Mouse (Mus musculus): ENCODE data around the gene Hs3st6. TPM values are rescaled to one million over a fixed set of nuclear protein-coding genes. Genes with fewer than 3 reads are reported as not detected.

Hs3st6 gene
- polyA plus RNA-seq, 1 experiment from 2014 or later, result not detected

DNA sequence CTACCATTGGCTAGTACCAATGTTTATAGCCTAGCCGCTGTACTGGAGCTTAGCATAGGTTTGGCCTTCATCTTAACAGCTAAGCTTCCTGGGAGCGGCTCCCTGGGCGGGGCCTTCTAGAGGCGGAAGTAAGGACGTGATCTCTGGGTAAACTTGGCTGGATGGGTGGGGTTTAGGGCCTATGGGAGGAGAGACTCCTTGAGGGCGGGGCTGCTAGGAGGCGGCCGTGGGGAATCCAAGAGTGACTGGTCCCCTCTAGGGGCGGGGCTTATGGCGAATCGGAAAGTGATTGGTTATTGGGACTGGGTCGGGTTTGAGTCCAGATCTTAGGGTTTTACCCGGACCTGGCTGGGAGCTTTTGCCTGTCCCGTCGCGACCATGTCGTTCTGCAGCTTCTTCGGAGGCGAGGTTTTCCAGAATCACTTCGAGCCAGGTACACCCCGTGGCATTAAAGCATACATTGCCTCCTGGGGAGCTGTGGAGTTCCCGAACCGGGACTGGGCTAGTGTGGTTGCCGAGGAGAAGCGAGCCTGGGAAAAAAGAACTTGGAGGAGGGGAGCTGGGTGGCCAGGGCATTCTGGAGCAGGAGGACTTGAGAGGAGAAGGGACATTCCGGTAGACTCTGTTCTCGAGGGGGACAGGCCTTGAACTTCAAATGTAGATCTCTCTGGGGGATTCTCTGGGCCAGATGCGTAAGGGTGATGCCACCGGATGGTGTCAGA lies 16.3 kb upstream of the Hs3st6 start, which contains the start of gene Msrb1:
TSS of gene Msrb1 (plus strand) at position 313 of the 722 bp plus-strand sequence.
- no peaks in the 10 kb centered on the region for H3K27me3 ChIP-seq (ENCODE audit: control insufficient read depth, insufficient read depth, low read length)
- peak within 1 kb of the TSS; percentile 60; the same call in 1 of the 2 replicates for H3K27ac ChIP-seq (ENCODE audit: low read depth, low read length)
- H3K9ac ChIP-seq (replicated peaks; ENCODE audit: low read depth, low read length), result peak within 1 kb of the TSS; percentile 41; the same call in 1 of the 2 replicates
- no peaks in the 10 kb centered on the region for H3K36me3 ChIP-seq (ENCODE audit: control insufficient read depth, insufficient read depth, low read length)
- 2% methylated on average over 29 of the region's 29 CpGs for WGBS
- H3K4me2 ChIP-seq (ENCODE audit: low read depth, low read length), result peak within 1 kb of the TSS; percentile 47
- peak within 1 kb of the TSS; percentile 41 for H3K4me3 ChIP-seq (ENCODE audit: low read depth, low read length)
- ATAC-seq (ENCODE audit: low read depth), result peak; percentile 95
- peaks cover 5% of the 10 kb centered on the region; the same call in 1 of the 2 replicates for H3K4me1 ChIP-seq (ENCODE audit: control insufficient read depth, insufficient read depth, low read length)
- no peaks in the 10 kb centered on the region for H3K9me3 ChIP-seq (ENCODE audit: control insufficient read depth, low read length)

DNA sequence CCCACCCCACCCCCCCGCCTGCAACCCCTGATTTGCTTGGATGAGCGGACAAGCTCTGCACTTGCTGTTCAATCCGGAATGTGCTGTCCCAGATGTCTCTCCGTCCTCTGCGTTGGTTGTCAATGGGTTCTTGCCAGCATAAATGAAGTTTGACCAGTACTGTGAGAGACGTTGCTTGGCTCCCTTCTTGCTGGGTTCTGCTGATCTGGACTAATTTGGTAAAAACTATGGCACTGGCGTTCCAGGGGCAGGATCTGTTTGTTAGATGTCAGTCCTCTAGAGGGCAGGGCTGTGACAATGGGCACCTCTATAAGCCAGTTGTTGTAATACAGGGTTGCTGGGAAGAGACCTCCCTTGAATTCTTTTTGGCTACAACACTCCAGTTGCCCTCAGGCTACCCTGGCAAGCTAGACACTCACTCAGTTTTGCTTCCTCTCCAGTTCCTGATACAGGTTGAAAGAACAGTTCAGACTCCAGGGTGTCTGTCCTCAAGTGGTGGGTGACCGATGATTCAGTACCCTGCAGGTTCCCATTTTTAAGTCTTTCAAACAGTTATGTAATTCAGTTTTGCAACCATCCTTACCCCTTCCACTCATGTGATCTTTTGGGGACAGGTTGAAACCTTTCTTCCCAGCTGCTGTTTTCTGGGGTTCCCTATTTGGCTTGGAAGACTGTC lies 15.5 kb upstream of the Hs3st6 start:
- H3K27ac ChIP-seq (ENCODE audit: low read depth, low read length), result no peak overlapping the region
- H3K4me2 ChIP-seq (ENCODE audit: low read depth, low read length), result peak overlapping the region; percentile 47
- 25% methylated on average over 8 of the region's 8 CpGs for WGBS
- ATAC-seq (ENCODE audit: low read depth), result no peak
- no peaks in the 10 kb centered on the region for H3K36me3 ChIP-seq (ENCODE audit: control insufficient read depth, insufficient read depth, low read length)
- H3K9me3 ChIP-seq (ENCODE audit: control insufficient read depth, low read length), result no peaks in the 10 kb centered on the region
- peak overlapping the region; percentile 41 for H3K4me3 ChIP-seq (ENCODE audit: low read depth, low read length)
- no peak overlapping the region for H3K9ac ChIP-seq (replicated peaks; ENCODE audit: low read depth, low read length)
- H3K27me3 ChIP-seq (ENCODE audit: control insufficient read depth, insufficient read depth, low read length), result no peaks in the 10 kb centered on the region
- peaks cover 5% of the 10 kb centered on the region; the same call in 1 of the 2 replicates for H3K4me1 ChIP-seq (ENCODE audit: control insufficient read depth, insufficient read depth, low read length)

DNA sequence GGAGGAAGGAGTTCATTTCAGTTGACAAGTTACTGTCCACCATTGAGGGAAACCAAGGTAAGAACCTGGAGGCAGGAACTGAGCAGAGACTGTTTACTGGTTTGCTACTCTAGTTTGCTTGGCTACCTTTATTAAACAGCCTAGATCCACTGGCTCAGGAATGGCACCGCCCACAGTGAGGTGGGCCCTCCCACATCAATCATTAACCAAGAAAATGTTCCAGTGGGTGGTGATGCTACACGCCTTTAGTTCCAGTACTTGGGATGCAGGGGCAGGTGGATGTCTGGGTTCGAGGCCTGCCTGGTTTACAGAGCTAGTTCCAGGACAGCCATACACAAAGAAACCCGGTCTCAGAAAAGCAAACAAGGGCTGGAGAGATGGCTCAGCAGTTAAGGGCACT lies 14.6 kb upstream of the Hs3st6 start:
- ATAC-seq (ENCODE audit: low read depth), result no peak
- no peaks in the 10 kb centered on the region for H3K9me3 ChIP-seq (ENCODE audit: control insufficient read depth, low read length)
- no peaks in the 10 kb centered on the region for H3K36me3 ChIP-seq (ENCODE audit: control insufficient read depth, insufficient read depth, low read length)
- WGBS, result 85% methylated on average over 4 of the region's 4 CpGs
- H3K4me2 ChIP-seq (ENCODE audit: low read depth, low read length), result no peak overlapping the region
- no peak overlapping the region for H3K4me3 ChIP-seq (ENCODE audit: low read depth, low read length)
- no peak overlapping the region for H3K27ac ChIP-seq (ENCODE audit: low read depth, low read length)
- peaks cover 5% of the 10 kb centered on the region; the same call in 1 of the 2 replicates for H3K4me1 ChIP-seq (ENCODE audit: control insufficient read depth, insufficient read depth, low read length)
- H3K9ac ChIP-seq (replicated peaks; ENCODE audit: low read depth, low read length), result no peak overlapping the region
- H3K27me3 ChIP-seq (ENCODE audit: control insufficient read depth, insufficient read depth, low read length), result no peaks in the 10 kb centered on the region

- Histone ChIP-seq H3K9me3 (ENCODE audit: control insufficient read depth, low read length) (no peaks in the 10 kb centered on the region), H3K4me3 (ENCODE audit: low read depth, low read length) (no peak overlapping the region), H3K36me3 (ENCODE audit: control insufficient read depth, insufficient read depth, low read length) (no peaks in the 10 kb centered on the region), H3K4me2 (ENCODE audit: low read depth, low read length) (no peak overlapping the region), H3K27me3 (ENCODE audit: control insufficient read depth, insufficient read depth, low read length) (no peaks in the 10 kb centered on the region), H3K27ac (ENCODE audit: low read depth, low read length) (no peak overlapping the region), H3K4me1 (ENCODE audit: control insufficient read depth, insufficient read depth, low read length) (peaks cover 5% of the 10 kb centered on the region; the same call in 1 of the 2 replicates), H3K9ac (replicated peaks; ENCODE audit: low read depth, low read length) (no peak overlapping the region)
- no peak for ATAC-seq (ENCODE audit: low read depth)
- 83% methylated on average over 8 of the region's 8 CpGs for WGBS
Measured at GRCm38 (mm10) chr17:24739926-24740325, 12.9 kb upstream of the Hs3st6 start.

- no peak for ATAC-seq (ENCODE audit: low read depth)
- no peak overlapping the region for H3K27ac ChIP-seq (ENCODE audit: low read depth, low read length)
- H3K27me3 ChIP-seq (ENCODE audit: control insufficient read depth, insufficient read depth, low read length), result no peaks in the 10 kb centered on the region
- H3K9ac ChIP-seq (replicated peaks; ENCODE audit: low read depth, low read length), result no peak overlapping the region
- 82% methylated on average over 8 of the region's 8 CpGs for WGBS
- H3K4me3 ChIP-seq (ENCODE audit: low read depth, low read length), result no peak overlapping the region
- no peak overlapping the region for H3K4me2 ChIP-seq (ENCODE audit: low read depth, low read length)
- no peaks in the 10 kb centered on the region for H3K9me3 ChIP-seq (ENCODE audit: control insufficient read depth, low read length)
- no peaks in the 10 kb centered on the region for H3K4me1 ChIP-seq (ENCODE audit: control insufficient read depth, insufficient read depth, low read length)
- no peaks in the 10 kb centered on the region for H3K36me3 ChIP-seq (ENCODE audit: control insufficient read depth, insufficient read depth, low read length)
Measured at GRCm38 (mm10) chr17:24742307-24742706, 10.5 kb upstream of the Hs3st6 start.

- no peak overlapping the region for H3K9ac ChIP-seq (replicated peaks; ENCODE audit: low read depth, low read length)
- no peak overlapping the region for H3K4me2 ChIP-seq (ENCODE audit: low read depth, low read length)
- H3K4me3 ChIP-seq (ENCODE audit: low read depth, low read length), result no peak overlapping the region
- H3K9me3 ChIP-seq (ENCODE audit: control insufficient read depth, low read length), result no peaks in the 10 kb centered on the region
- ATAC-seq (ENCODE audit: low read depth), result no peak
- H3K4me1 ChIP-seq (ENCODE audit: control insufficient read depth, insufficient read depth, low read length), result no peaks in the 10 kb centered on the region
- no peak overlapping the region for H3K27ac ChIP-seq (ENCODE audit: low read depth, low read length)
- H3K27me3 ChIP-seq (ENCODE audit: control insufficient read depth, insufficient read depth, low read length), result no peaks in the 10 kb centered on the region
- H3K36me3 ChIP-seq (ENCODE audit: control insufficient read depth, insufficient read depth, low read length), result no peaks in the 10 kb centered on the region
- 72% methylated on average over 5 of the region's 5 CpGs for WGBS
Measured at GRCm38 (mm10) chr17:24743896-24744295, 8.9 kb upstream of the Hs3st6 start.

DNA sequence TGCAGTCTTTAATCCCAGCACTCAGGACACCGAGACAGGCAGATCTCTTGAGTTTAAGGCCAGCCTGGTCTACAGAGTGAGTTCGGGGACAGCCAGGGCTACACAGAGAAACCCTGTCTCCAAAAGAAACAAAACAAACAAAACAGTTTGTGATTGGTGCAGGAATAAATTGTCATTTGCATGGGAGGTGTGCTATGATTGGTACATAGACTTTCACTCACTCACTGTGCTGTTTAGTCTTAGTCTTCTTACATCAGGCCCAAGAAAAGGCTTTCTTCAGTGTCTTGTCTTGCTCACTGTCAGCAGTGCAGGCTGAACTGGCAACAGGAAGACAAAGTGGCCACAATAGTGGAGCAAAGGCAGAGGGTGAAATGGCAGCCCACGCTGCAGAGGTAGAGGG lies 8.4 kb upstream of the Hs3st6 start:
- WGBS, result 78% methylated on average over 3 of the region's 3 CpGs
- H3K9ac ChIP-seq (replicated peaks; ENCODE audit: low read depth, low read length), result no peak overlapping the region
- no peak for ATAC-seq (ENCODE audit: low read depth)

DNA sequence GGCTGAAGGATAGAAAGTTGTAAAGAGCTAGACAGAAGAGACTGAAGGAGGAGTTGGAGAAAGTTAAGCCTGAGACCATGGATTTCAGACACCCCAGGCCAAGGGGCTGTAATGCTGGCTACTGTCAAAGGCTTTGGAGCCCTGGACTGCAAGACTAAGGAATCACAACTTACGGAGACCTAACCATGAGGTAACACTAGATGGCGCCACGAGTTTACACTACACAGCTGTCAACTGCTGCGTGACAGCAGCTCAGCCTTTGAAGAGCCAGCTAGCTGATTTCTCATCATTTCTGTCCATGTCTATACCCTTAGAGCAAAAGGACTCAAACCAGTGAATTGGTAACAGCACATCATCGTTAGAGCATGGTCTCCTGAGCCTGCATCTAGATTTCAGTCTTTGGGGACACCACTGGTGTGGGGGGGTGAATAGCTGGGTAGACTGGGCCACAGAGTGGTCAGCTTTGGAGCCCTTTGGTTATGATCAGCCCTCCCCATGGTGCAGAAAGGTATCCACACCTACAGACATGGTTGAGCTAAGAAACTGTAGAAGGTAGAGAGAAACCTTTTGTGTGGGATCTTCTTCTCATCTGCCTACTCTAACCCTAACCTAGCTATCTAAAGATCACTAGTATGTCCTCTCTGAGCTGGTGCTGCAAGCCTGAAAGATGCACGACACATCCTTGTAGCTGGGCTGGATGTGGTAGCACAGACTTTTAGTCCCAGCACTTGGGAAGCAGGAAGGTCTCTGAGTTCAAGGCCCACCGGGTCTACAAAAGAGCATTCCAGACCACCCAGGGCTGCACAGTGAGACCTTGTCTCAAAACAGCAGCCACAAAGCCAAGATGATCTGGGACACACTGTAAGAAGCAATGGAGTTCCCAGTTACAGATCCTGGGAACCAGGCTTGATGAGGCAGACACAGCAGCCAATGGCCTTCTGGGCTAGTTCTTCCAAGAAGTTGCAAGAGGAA lies 7.0 kb upstream of the Hs3st6 start:
- no peak overlapping the region for H3K9ac ChIP-seq (replicated peaks; ENCODE audit: low read depth, low read length)
- H3K27ac ChIP-seq (ENCODE audit: low read depth, low read length), result no peak overlapping the region
- peak; percentile 90 for ATAC-seq (ENCODE audit: low read depth)
- no peaks in the 10 kb centered on the region for H3K36me3 ChIP-seq (ENCODE audit: control insufficient read depth, insufficient read depth, low read length)
- H3K4me3 ChIP-seq (ENCODE audit: low read depth, low read length), result no peak overlapping the region
- H3K4me1 ChIP-seq (ENCODE audit: control insufficient read depth, insufficient read depth, low read length), result no peaks in the 10 kb centered on the region
- no peak overlapping the region for H3K4me2 ChIP-seq (ENCODE audit: low read depth, low read length)
- 18% methylated on average over 7 of the region's 7 CpGs for WGBS
- H3K9me3 ChIP-seq (ENCODE audit: control insufficient read depth, low read length), result no peaks in the 10 kb centered on the region
- H3K27me3 ChIP-seq (ENCODE audit: control insufficient read depth, insufficient read depth, low read length), result peaks cover 10% of the 10 kb centered on the region

More for the DNA sequence above, 8.4 kb upstream of the Hs3st6 start:
- Histone ChIP-seq H3K9me3 (ENCODE audit: control insufficient read depth, low read length) (no peaks in the 10 kb centered on the region), H3K27ac (ENCODE audit: low read depth, low read length) (no peak overlapping the region), H3K4me3 (ENCODE audit: low read depth, low read length) (no peak overlapping the region), H3K4me1 (ENCODE audit: control insufficient read depth, insufficient read depth, low read length) (no peaks in the 10 kb centered on the region), H3K4me2 (ENCODE audit: low read depth, low read length) (no peak overlapping the region), H3K27me3 (ENCODE audit: control insufficient read depth, insufficient read depth, low read length) (no peaks in the 10 kb centered on the region), H3K36me3 (ENCODE audit: control insufficient read depth, insufficient read depth, low read length) (no peaks in the 10 kb centered on the region)
